Mouse (Mus musculus): ENCODE measurements around the gene Ly75. TPM values are rescaled to one million over a fixed set of nuclear protein-coding genes. Genes with fewer than 3 reads are reported as not detected.

The Ly75 gene
- polyA plus RNA-seq (2021; fragmentation: Nextera tagmentation), result 0.20 and 0.36 TPM in 2 replicates
- long read RNA-seq, experiment 1, partial matches to known transcripts, result 1 of 1 reads
- long read RNA-seq, experiment 1, other reads (novel, unspliced or antisense), result 0 of 1 reads
- long read RNA-seq, experiment 2, partial matches to known transcripts, result 1 of 3 reads
- long read RNA-seq, experiment 2, other reads (novel, unspliced or antisense), result 2 of 3 reads

DNA sequence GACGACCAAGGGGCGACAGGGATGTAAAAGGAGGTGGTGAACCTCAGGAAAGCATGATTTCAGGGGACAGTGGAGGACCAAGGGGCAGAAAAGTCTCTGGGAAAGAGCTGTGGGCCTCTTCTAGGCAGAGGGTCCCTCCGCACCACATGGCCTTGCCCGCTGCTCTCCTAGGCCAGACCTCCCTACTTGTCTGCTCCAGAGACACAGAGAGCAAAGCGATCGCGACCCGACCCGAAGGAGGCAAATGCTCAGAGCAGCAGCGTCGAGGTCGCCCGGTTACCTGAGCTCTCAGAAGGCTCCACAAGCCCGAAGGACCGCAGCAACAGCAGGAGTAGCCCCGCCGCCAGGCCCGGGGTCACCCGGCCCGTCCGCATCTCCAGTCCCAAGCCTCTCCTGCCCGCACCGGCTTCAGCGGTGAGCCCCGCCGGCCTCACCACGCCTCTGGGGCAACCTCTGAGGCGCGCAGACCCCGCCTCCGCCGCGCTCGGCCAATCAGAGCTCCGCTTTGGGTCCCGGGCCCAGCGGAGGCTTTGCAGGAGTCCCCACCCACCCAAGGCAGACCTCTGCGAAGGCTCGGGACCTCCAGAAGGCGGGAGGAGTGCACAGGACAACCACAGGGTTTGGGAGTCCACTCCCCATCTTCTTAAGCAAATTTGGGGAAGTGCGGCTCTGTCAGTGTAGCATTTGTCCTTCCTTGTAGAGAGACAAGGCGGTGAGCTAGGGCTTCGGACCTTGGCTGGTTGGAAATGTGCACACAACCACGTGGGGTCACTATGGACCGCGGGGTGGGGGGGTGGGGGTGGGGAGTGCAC is at the start of gene Ly75:
TSS of gene Ly75 (minus strand) at position 446 of the 812 bp plus-strand sequence.

DNA sequence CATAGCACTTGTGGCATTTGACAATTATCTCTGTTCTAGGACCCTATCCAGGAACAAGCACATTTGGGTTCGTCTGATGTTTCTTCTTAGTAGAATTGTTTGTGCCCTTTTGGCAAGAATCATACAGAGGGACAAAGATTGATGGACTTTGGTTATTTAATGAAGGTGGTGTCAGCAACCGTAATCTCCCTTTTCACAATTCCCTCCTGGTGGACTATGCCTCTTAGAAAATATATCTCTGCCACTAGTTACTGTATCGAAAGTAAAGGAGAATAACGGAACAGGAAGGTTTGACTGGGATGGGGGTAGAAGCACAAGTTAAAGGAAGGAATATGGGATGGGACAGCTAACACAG is 98.7 kb downstream of the Ly75 start, which contains the start of gene Cd302:
TSS of gene Cd302 (minus strand) at position 22 of the 355 bp plus-strand sequence.

Other genes starting within 250 kb of the Ly75 start
- gene Baz2b, start 173.5 kb downstream of the Ly75 start, polyA plus RNA-seq (2021; fragmentation: Nextera tagmentation), result 20.3 and 21.0 TPM in 2 replicates
- 34.9 and 43.5 TPM in 2 replicates for gene March7, start 173.4 kb downstream of the Ly75 start, polyA plus RNA-seq (2021; fragmentation: Nextera tagmentation)
- gene Cd302, start 98.8 kb downstream of the Ly75 start, polyA plus RNA-seq (2021; fragmentation: Nextera tagmentation), result 62.4 and 63.2 TPM in 2 replicates
- 0.03 and 0.16 TPM in 2 replicates for gene Pla2r1, start 170.0 kb upstream of the Ly75 start, polyA plus RNA-seq (2021; fragmentation: Nextera tagmentation)